9 mouse cellular contexts compared by ENCODE assay signal in the genomic region with DNA sequence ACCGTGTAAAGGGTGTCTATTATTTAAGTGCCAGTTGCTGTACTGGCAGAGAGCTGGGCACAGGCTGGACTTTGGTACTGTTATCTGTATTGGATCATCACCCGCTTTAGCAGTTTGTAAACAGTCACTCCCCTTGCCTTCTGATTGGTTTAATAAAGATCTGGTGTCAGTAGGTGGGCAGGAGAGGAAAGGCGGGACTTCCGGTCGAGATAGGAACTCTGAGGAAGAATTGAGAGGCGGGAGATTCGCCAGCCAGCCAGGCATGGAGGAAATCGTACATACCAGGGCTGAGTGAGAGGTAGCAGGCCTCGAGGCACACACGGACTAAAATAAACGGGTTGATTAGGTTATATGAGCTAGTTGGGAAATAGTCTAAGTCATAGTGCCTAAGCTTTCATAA. TPM values are rescaled to one million over a fixed set of nuclear protein-coding genes. Genes with fewer than 3 reads are reported as not detected.
DNase-seq lines count a peak whose midpoint lies in the region; ATAC-seq and TF ChIP-seq lines count a peak whose summit lies in the region.
"Had no signal": no experiment of that assay in that cellular context is flagged by ENCODE, and none has a peak within 500 bp of the region (broad histone marks: within the 10 kb centered on the region; RNA-seq: fewer than 3 reads in every experiment).

No protein-coding gene starts in this region.

- 54% methylated on average over 11 of the region's 11 CpGs for WGBS in neural tube, embryonic 15.5 days
- WGBS in heart, postnatal 0 days: 22% methylated on average over 11 of the region's 11 CpGs
- 16% methylated on average over 11 of the region's 11 CpGs for WGBS in liver, embryonic 12.5 days (ENCODE audit: insufficient replicate concordance)
- 55% methylated on average over 11 of the region's 11 CpGs for WGBS in midbrain, embryonic 15.5 days

- no peaks in the 10 kb centered on the region for H3K36me3 ChIP-seq in neural tube, embryonic 15.5 days
- H3K36me3 ChIP-seq in heart, postnatal 0 days (replicated peaks; ENCODE audit: control insufficient read depth, insufficient read depth, low read length): no peaks in the 10 kb centered on the region
- no peaks in the 10 kb centered on the region for H3K36me3 ChIP-seq in liver, embryonic 12.5 days
- H3K36me3 ChIP-seq in midbrain, embryonic 15.5 days (replicated peaks): no peaks in the 10 kb centered on the region

- no peaks in the 10 kb centered on the region for H3K9me3 ChIP-seq in neural tube, embryonic 15.5 days (replicated peaks)
- H3K9me3 ChIP-seq in heart, postnatal 0 days (replicated peaks; ENCODE audit: control insufficient read depth, low read length): 0 out of 2 replicates have a peak, but pooled peaks cover 5% of the 10 kb centered on the region
- H3K9me3 ChIP-seq in liver, embryonic 12.5 days (replicated peaks): no peaks in the 10 kb centered on the region
- H3K9me3 ChIP-seq in midbrain, embryonic 15.5 days: no peaks in the 10 kb centered on the region

- no peaks in the 10 kb centered on the region for H3K4me1 ChIP-seq in neural tube, embryonic 15.5 days
- no peaks in the 10 kb centered on the region for H3K4me1 ChIP-seq in heart, postnatal 0 days (ENCODE audit: control insufficient read depth, insufficient read depth)
- peaks cover 10% of the 10 kb centered on the region for H3K4me1 ChIP-seq in liver, embryonic 12.5 days
- H3K4me1 ChIP-seq in midbrain, embryonic 15.5 days: no peaks in the 10 kb centered on the region

- TF ChIP-seq CTCF in heart, postnatal 0 days (IDR thresholded peaks at IDR 0.05; ENCODE audit: low read depth): no peak
- no peak for TF ChIP-seq CTCF in left cerebral cortex, adult 2 months (IDR thresholded peaks at IDR 0.05)

- no peak overlapping the region for H3K4me3 ChIP-seq in neural tube, embryonic 15.5 days (replicated peaks)
- H3K4me3 ChIP-seq in heart, postnatal 0 days (ENCODE audit: low read depth, low read length): no peak overlapping the region
- peak overlapping the region; percentile 17; the same call in 1 of the 2 replicates for H3K4me3 ChIP-seq in liver, embryonic 12.5 days
- no peak overlapping the region for H3K4me3 ChIP-seq in midbrain, embryonic 15.5 days
- H3K4me3 ChIP-seq in left cerebral cortex, adult 2 months: no peak overlapping the region

- no peak for TF ChIP-seq EP300 in heart, postnatal 0 days (IDR thresholded peaks at IDR 0.05; ENCODE audit: low read depth)

- no peak overlapping the region for H3K27ac ChIP-seq in neural tube, embryonic 15.5 days (replicated peaks)
- H3K27ac ChIP-seq in heart, postnatal 0 days (ENCODE audit: low read depth): no peak overlapping the region
- peak overlapping the region; percentile 50 for H3K27ac ChIP-seq in liver, embryonic 12.5 days
- no peak overlapping the region for H3K27ac ChIP-seq in midbrain, embryonic 15.5 days
- H3K27ac ChIP-seq in left cerebral cortex, adult 2 months: no peak overlapping the region

- no peak for DNase-seq in neural tube, embryonic 10.5 days (ENCODE audit: extremely low spot score, low spot score)
- peak; percentile 63 for DNase-seq in adrenal gland, postnatal 10 days
- DNase-seq in heart, postnatal 0 days (ENCODE audit: low spot score): no peak
- peak; percentile 50 to 54 for DNase-seq in spleen, postnatal 36 days (ENCODE audit: low spot score in 2 of 2)
- no peak for DNase-seq in left cerebral cortex, adult 2 months (ENCODE audit: extremely low spot score in 1 of 2, low spot score in 2 of 2)

- H3K4me2 ChIP-seq in neural tube, embryonic 15.5 days: peak overlapping the region; percentile 13; the same call in 1 of the 2 replicates
- H3K4me2 ChIP-seq in heart, postnatal 0 days (ENCODE audit: low read depth, low read length): no peak overlapping the region
- H3K4me2 ChIP-seq in liver, embryonic 12.5 days: peak overlapping the region; percentile 54
- H3K4me2 ChIP-seq in midbrain, embryonic 15.5 days: no peak overlapping the region

- ATAC-seq in neural tube, embryonic 15.5 days (ENCODE audit: low FRiP score): no peak
- ATAC-seq in heart, postnatal 0 days (ENCODE audit: insufficient read depth, low read depth): peak; percentile 17; the same call in 1 of the 2 replicates
- peak; percentile 77 for ATAC-seq in liver, embryonic 12.5 days
- no peak for ATAC-seq in midbrain, embryonic 15.5 days (replicated peaks)

- H3K9ac ChIP-seq in neural tube, embryonic 15.5 days (replicated peaks): no peak overlapping the region
- H3K9ac ChIP-seq in heart, postnatal 0 days (replicated peaks; ENCODE audit: low read depth, low read length): no peak overlapping the region
- no peak overlapping the region for H3K9ac ChIP-seq in liver, embryonic 12.5 days
- H3K9ac ChIP-seq in midbrain, embryonic 15.5 days: no peak overlapping the region

- intact Hi-C loops in left cerebral cortex, adult 2 months (cut with DNase I): no loop called here

- H3K27me3 ChIP-seq in neural tube, embryonic 15.5 days (replicated peaks): peaks cover 2% of the 10 kb centered on the region; the same call in 1 of the 2 replicates
- no peaks in the 10 kb centered on the region for H3K27me3 ChIP-seq in heart, postnatal 0 days (ENCODE audit: control insufficient read depth, insufficient read depth, low read length)
- peaks cover 7% of the 10 kb centered on the region for H3K27me3 ChIP-seq in liver, embryonic 12.5 days (replicated peaks)
- H3K27me3 ChIP-seq in midbrain, embryonic 15.5 days (replicated peaks): no peaks in the 10 kb centered on the region

RNA-seq across cellular contexts. Expression of gene Ube2i, which starts 7.7 kb away (rescaled TPM):
- 400 and 434 TPM in 2 replicates for polyA plus RNA-seq in neural tube, embryonic 15.5 days (2015; fragmentation: Nextera tagmentation; extraction: Ambion mirVana)
- total RNA-seq in adrenal gland, postnatal 10 days (2021): 100 to 1,000 TPM; 221 to 242 TPM
- 293 and 343 TPM in 2 replicates for total RNA-seq in heart, postnatal 0 days (2014; rRNA removed; ENCODE audit: low replicate concordance)
- polyA plus RNA-seq in heart, postnatal 0 days (2015; fragmentation: Nextera tagmentation; extraction: Ambion mirVana): 253 and 259 TPM in 2 replicates
- 437 and 442 TPM in 2 replicates for polyA plus RNA-seq in liver, embryonic 12.5 days (2016; fragmentation: Nextera tagmentation; extraction: Ambion mirVana)
- 503 and 512 TPM in 2 replicates for polyA plus RNA-seq in midbrain, embryonic 15.5 days (2015; fragmentation: Nextera tagmentation; extraction: Ambion mirVana)
- 100 to 1,000 TPM; 215 to 223 TPM for total RNA-seq in left cerebral cortex, adult 2 months (2021)

RNA-seq across cellular contexts. Expression of gene Prss34, which starts 16.1 kb away (rescaled TPM):
- 0.13 and 0.14 TPM in 2 replicates for polyA plus RNA-seq in neural tube, embryonic 15.5 days (2015; fragmentation: Nextera tagmentation; extraction: Ambion mirVana)
- 1 to 10 TPM; 1.8 to 2.4 TPM for total RNA-seq in adrenal gland, postnatal 10 days (2021)
- total RNA-seq in heart, postnatal 0 days (2014; rRNA removed; ENCODE audit: low replicate concordance): 1.0 TPM in 1 of 2 replicates, not detected in the other
- polyA plus RNA-seq in heart, postnatal 0 days (2015; fragmentation: Nextera tagmentation; extraction: Ambion mirVana): 0.71 and 0.77 TPM in 2 replicates
- not detected in 2 replicates for polyA plus RNA-seq in liver, embryonic 12.5 days (2016; fragmentation: Nextera tagmentation; extraction: Ambion mirVana)
- polyA plus RNA-seq in midbrain, embryonic 15.5 days (2015; fragmentation: Nextera tagmentation; extraction: Ambion mirVana): 0.23 TPM in 1 of 2 replicates, not detected in the other
- not detected for total RNA-seq in left cerebral cortex, adult 2 months (2021)

RNA-seq across cellular contexts. Expression of gene Baiap3, which starts 26.0 kb away (rescaled TPM):
- 9.9 and 10.3 TPM in 2 replicates for polyA plus RNA-seq in neural tube, embryonic 15.5 days (2015; fragmentation: Nextera tagmentation; extraction: Ambion mirVana)
- total RNA-seq in adrenal gland, postnatal 10 days (2021): 10 to 100 TPM in 1 of 2 experiments, 1 to 10 TPM in 1; 6.4 to 11.8 TPM
- 2.1 TPM in 1 of 2 replicates, not detected in the other for total RNA-seq in heart, postnatal 0 days (2014; rRNA removed; ENCODE audit: low replicate concordance)
- 0.12 and 0.22 TPM in 2 replicates for polyA plus RNA-seq in heart, postnatal 0 days (2015; fragmentation: Nextera tagmentation; extraction: Ambion mirVana)
- 0.30 and 0.44 TPM in 2 replicates for polyA plus RNA-seq in liver, embryonic 12.5 days (2016; fragmentation: Nextera tagmentation; extraction: Ambion mirVana)
- 26.8 and 30.3 TPM in 2 replicates for polyA plus RNA-seq in midbrain, embryonic 15.5 days (2015; fragmentation: Nextera tagmentation; extraction: Ambion mirVana)
- 10 to 100 TPM; 14.8 to 29.8 TPM for total RNA-seq in left cerebral cortex, adult 2 months (2021)

RNA-seq across cellular contexts. Expression of gene Prss28, which starts 26.3 kb away (rescaled TPM):
- polyA plus RNA-seq in neural tube, embryonic 15.5 days (2015; fragmentation: Nextera tagmentation; extraction: Ambion mirVana): not detected in 2 replicates
- total RNA-seq in adrenal gland, postnatal 10 days (2021): not detected
- total RNA-seq in heart, postnatal 0 days (2014; rRNA removed; ENCODE audit: low replicate concordance): not detected in 2 replicates
- not detected in 2 replicates for polyA plus RNA-seq in heart, postnatal 0 days (2015; fragmentation: Nextera tagmentation; extraction: Ambion mirVana)
- not detected in 2 replicates for polyA plus RNA-seq in liver, embryonic 12.5 days (2016; fragmentation: Nextera tagmentation; extraction: Ambion mirVana)
- polyA plus RNA-seq in midbrain, embryonic 15.5 days (2015; fragmentation: Nextera tagmentation; extraction: Ambion mirVana): not detected in 2 replicates
- total RNA-seq in left cerebral cortex, adult 2 months (2021): not detected
- polyA plus RNA-seq: lung, embryonic 16.5 days had no signal

RNA-seq across cellular contexts. Expression of gene Prss29, which starts 36.3 kb away (rescaled TPM):
- polyA plus RNA-seq in neural tube, embryonic 15.5 days (2015; fragmentation: Nextera tagmentation; extraction: Ambion mirVana): not detected in 2 replicates
- total RNA-seq in adrenal gland, postnatal 10 days (2021): not detected
- total RNA-seq in heart, postnatal 0 days (2014; rRNA removed; ENCODE audit: low replicate concordance): not detected in 2 replicates
- polyA plus RNA-seq in heart, postnatal 0 days (2015; fragmentation: Nextera tagmentation; extraction: Ambion mirVana): not detected in 2 replicates
- polyA plus RNA-seq in liver, embryonic 12.5 days (2016; fragmentation: Nextera tagmentation; extraction: Ambion mirVana): not detected in 2 replicates
- not detected in 2 replicates for polyA plus RNA-seq in midbrain, embryonic 15.5 days (2015; fragmentation: Nextera tagmentation; extraction: Ambion mirVana)
- total RNA-seq in left cerebral cortex, adult 2 months (2021): not detected
- polyA plus RNA-seq: lung, embryonic 16.5 days had no signal

Comparison
In these comparisons a context has a peak if more than half of its experiments do, and no peak if none do; other contexts are left out.
1. ATAC-seq: peak in heart, postnatal 0 days (single experiment) and liver, embryonic 12.5 days (single experiment); none in neural tube, embryonic 15.5 days (single experiment) and midbrain, embryonic 15.5 days (single experiment).
2. H3K4me2 ChIP-seq: peak in neural tube, embryonic 15.5 days (single experiment) and liver, embryonic 12.5 days (single experiment); none in heart, postnatal 0 days (single experiment) and midbrain, embryonic 15.5 days (single experiment).
3. DNase-seq: peak in adrenal gland, postnatal 10 days (single experiment) and spleen, postnatal 36 days (2 of 2); none in neural tube, embryonic 10.5 days (single experiment), heart, postnatal 0 days (single experiment) and left cerebral cortex, adult 2 months (0 of 2).